1 mouse cellular context compared by ENCODE assay signal in the genomic region with DNA sequence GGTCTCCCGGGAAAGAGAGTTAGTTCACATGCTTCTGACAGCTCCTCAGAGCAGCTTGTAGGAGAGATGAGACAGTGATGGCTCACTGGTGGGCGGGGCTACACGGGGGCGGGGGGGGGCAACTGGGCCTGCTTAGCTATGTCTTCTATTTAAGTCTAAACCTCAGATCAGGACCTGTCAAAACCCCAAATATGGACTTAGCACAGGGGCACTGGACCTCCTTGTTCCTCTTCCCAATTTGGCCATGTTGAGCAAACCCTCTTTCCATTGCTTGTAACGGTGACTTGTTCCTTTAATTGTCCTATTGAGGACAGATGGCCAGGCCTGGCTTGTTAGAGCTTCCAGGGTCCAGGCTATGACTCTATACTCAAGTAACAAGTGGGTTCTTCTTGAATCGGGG.
TF ChIP-seq lines count a peak whose summit lies in the region.

No protein-coding gene starts in this region.

TF ChIP-seq in MEL, 35 proteins besides CTCF, POLR2A, EP300 and RAD21:
- TF ChIP-seq SMC3 (IDR thresholded peaks at IDR 0.05; ENCODE audit: low read depth, low read length), result no peak
- TF ChIP-seq MXI1 (IDR thresholded peaks at IDR 0.05; ENCODE audit: low read depth, low read length), result no peak
- TF ChIP-seq MAX (IDR thresholded peaks at IDR 0.05; ENCODE audit: low read length), result no peak
- no peak for TF ChIP-seq ZNF384 (IDR thresholded peaks at IDR 0.05; ENCODE audit: low read depth, low read length)
- TF ChIP-seq CHD1 (IDR thresholded peaks at IDR 0.05; ENCODE audit: low read depth, low read length), result no peak
- TF ChIP-seq ZKSCAN1 (IDR thresholded peaks at IDR 0.05; ENCODE audit: low read depth, low read length), result no peak
- no peak for TF ChIP-seq GABPA (IDR thresholded peaks at IDR 0.05; ENCODE audit: low read depth, low read length)
- no peak for TF ChIP-seq CHD2 (IDR thresholded peaks at IDR 0.05; ENCODE audit: low read length)
- TF ChIP-seq MAFK (IDR thresholded peaks at IDR 0.05; ENCODE audit: borderline replicate concordance, low read depth, low read length), result no peak
- TF ChIP-seq HCFC1 (IDR thresholded peaks at IDR 0.05; ENCODE audit: low read depth, low read length), result no peak
- TF ChIP-seq MEF2A (IDR thresholded peaks at IDR 0.05; ENCODE audit: extremely low read depth, insufficient replicate concordance, low read depth, low read length, poor library complexity, severe bottlenecking), result no peak
- no peak for TF ChIP-seq ZMIZ1 (IDR thresholded peaks at IDR 0.05; ENCODE audit: low read depth, low read length)
- TF ChIP-seq GATA1 (IDR thresholded peaks at IDR 0.05; ENCODE audit: low read depth, low read length), result no peak
- no peak for TF ChIP-seq E2F4 (IDR thresholded peaks at IDR 0.05; ENCODE audit: borderline replicate concordance, low read depth, low read length)
- TF ChIP-seq POLR2AphosphoS5 (IDR thresholded peaks at IDR 0.05; ENCODE audit: borderline replicate concordance, low read depth, low read length), result no peak
- no peak for TF ChIP-seq KAT2A (conservative IDR thresholded peaks at IDR 0.05; ENCODE audit: low read depth, low read length)
- TF ChIP-seq ZC3H11A (IDR thresholded peaks at IDR 0.05; ENCODE audit: low read depth, low read length), result no peak
